Mouse (Mus musculus) layer of hippocampus, postnatal 25 days (tissue): ENCODE results near the gene Lrfn3. TPM values are rescaled to one million over a fixed set of nuclear protein-coding genes. Genes with fewer than 3 reads are reported as not detected.

Experiments
- DNase-seq, 2 experiments: peaks; one replicate each; pipeline ENCODE4 v3.0.0; 2022; ENCODE audit warnings: mixed read lengths in 2 of 2, low spot score in 1 of 2; ENCODE audit errors: extremely low spot score in 1 of 2
- total RNA-seq, 2 experiments: library from RNA; stranded (reverse); gene quantifications; 2 replicates each; pipeline ENCODE4 v1.2.3; 2021

Gene Lrfn3
- total RNA-seq, result 10 to 100 TPM; 33.6 to 34.7 TPM

GRCm38 (mm10) chr7:30362652-30363343, at the start of gene Lrfn3:
Lrfn3 (minus strand) TSS chr7:30362772.
- DNase-seq, result peak in 1 of 2 experiments; percentile 52

DNA sequence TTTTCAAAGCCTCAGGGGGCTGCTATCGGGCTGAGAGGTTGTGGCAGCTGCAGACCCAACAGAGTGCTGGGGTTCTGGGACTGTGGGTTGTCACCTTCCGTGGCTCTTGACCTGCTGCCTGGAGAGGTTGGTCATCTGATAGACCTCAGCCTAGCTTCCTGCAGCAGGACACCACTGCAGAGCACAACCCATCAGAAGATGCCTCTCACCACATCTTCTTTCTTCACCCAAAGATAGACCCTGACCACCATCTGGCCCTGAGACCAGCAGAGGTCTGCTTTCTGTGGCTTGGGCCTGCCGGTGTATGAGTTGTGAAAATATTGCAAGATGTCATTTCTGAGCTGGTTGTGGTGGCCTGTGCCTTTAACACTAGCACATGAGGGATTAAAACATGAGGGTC, 48.5 kb upstream of the Lrfn3 start:
- no peak for DNase-seq

GRCm38 (mm10) chr7:30409789-30410188, 47.2 kb upstream of the Lrfn3 start:
- no peak for DNase-seq

DNA sequence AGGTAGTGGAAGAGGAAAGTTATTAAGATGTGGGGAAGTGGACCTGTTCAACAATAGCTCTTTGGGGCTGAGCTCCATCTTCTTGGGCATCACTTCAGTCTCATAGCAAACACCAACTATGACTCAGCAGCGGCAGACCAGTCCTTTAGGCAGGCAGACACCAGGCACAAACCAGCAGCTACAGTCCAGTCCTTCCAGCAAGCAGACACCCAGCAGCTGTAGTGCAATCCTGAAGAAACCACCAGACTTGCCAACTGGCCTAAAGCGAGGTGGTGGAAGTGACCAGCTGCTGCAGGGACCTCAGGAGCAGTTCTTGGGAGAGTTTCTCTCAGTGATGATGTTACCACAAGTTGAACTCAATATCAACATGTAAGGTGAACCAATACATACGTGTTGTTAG, 46.1 kb upstream of the Lrfn3 start:
- DNase-seq, result no peak

- no peak for DNase-seq
Observed at GRCm38 (mm10) chr7:30402343-30402742, 39.8 kb upstream of the Lrfn3 start.

DNA sequence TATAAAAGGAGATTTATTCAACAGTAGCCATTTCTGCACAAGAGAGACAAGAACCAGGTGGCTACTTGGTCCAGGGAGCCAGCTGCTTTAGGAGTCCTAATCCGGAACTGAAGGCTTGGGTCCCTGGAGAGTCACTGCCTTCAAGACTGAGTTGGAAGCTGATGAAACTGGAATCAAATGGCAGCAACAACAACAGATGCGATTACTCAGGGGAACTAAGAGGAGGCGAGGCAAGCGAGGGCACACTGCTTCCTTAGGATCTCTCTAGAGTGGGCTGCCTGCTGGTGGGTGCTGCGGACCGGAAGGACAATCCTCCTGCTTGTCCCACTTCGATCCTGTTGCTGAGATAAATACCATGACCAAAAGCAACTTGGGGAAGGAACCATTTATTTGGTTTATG, 37.1 kb upstream of the Lrfn3 start:
- no peak for DNase-seq

- no peak for DNase-seq
Observed at GRCm38 (mm10) chr7:30394871-30395270, 32.3 kb upstream of the Lrfn3 start.

- no peak for DNase-seq
Observed at GRCm38 (mm10) chr7:30394379-30394778, 31.8 kb upstream of the Lrfn3 start.

- no peak for DNase-seq
Observed at GRCm38 (mm10) chr7:30393631-30394030, 31.1 kb upstream of the Lrfn3 start.

DNA sequence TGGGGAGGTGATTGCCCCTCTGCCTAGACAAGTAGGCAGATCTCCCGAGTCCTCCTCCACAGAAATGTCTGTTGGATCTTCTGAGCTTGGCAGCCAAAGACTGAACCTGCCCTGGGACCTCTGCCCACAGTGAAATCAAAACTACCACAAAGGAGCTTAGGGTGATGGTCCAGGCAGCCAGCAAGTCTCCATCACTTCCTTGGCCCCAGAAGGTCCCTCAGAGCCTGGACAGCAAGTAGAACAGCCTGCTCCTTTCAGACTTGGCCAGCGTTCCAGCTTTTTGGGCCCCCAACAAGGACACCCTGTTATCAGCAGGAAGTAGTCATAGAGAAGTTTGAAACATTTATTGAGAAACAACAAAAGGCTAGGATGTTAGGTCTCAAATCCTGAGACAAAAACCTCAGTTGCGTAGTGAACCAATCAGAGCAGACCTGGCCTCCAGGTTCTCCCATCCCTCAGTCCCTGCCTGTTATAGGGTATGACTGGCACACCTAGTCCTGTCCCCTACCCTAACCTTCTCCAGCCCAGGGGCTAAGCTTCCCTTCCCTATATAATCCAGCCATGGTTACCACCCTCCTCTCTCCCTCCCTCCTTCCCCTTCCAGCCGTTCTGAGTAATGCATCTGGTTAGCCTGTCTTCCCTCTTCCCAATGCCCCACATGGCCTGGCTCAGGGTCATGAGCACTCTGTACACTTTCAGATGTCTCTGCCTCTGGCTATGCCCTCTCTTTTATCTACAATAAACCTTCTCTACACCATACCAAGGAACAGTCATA, 30.4 kb upstream of the Lrfn3 start:
- no peak for DNase-seq

GRCm38 (mm10) chr7:30384106-30384505, 21.5 kb upstream of the Lrfn3 start:
- no peak for DNase-seq

DNA sequence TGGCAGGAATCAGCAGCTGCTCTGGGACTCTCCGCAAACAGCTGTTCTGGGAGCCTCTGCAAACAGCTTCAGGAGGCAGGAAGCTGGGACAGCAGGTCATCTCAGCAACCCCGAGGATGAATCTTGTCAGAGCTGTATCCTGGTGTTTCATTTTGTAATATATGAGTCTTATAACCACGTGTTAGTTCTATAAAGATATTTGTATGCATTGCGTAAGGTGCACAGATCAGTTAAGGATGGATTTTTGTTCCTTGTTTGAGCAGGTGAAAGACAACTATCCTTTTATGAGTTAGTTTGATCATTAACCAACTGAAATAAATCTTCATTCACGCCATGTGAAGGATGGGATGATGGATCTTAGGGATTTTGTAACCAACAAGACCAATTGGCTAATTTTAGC, 17.5 kb upstream of the Lrfn3 start:
- DNase-seq, result no peak

- DNase-seq, result peak; percentile 80
Observed at GRCm38 (mm10) chr7:30373501-30373962, 11.0 kb upstream of the Lrfn3 start.

DNA sequence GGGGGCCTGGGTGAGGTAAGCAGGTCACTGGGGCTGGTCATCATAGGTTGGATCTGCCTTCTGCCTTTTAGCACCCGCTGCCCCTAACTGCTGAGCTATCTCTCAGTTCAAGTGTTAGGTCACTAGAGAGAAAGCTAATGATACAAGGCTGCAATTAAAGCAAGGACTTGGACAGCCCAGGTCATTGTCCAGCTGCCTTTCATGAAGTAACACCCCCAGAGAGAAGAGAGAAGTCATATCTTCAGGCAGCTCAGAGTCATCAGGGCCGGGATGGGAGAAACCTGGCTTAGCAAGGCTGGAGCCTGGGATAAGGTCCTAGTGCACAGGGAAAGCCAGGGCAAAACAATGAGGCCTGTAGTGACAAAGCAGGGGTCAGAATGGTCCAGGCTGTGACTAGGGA, 4.9 kb upstream of the Lrfn3 start:
- DNase-seq, result no peak

- DNase-seq, result no peak
Observed at GRCm38 (mm10) chr7:30363344-30363738, 769 bp upstream of the Lrfn3 start.

GRCm38 (mm10) chr7:30360028-30360427, 2.5 kb downstream of the Lrfn3 start:
- no peak for DNase-seq

GRCm38 (mm10) chr7:30359276-30359865, 3.2 kb downstream of the Lrfn3 start:
- DNase-seq, result no peak

- no peak for DNase-seq
Observed at GRCm38 (mm10) chr7:30358378-30359186, 4.0 kb downstream of the Lrfn3 start.

DNA sequence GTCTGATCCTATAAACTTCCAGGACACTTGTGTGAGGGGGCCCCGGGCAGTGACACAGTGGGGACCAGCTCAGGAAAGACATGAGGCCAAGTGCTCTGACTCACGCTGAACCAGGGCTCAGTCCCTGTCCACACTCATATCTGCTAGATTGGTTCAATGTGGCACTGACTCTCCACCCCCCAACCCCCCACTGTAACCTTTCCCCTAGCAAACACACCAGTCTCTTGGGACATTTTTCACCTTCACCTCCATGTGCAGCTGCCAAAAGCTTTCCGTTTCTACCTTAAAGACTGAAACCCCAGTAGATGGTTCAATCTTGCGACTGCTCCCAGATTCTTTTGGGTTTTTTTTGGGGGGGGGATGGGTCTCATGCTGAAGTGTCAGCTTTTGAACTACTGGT, 8.5 kb downstream of the Lrfn3 start:
- DNase-seq, result no peak

- DNase-seq, result peak; percentile 73 to 83
Observed at GRCm38 (mm10) chr7:30353279-30353822, 9.2 kb downstream of the Lrfn3 start.
